Mouse (Mus musculus) megakaryocyte-erythroid progenitor cell, adult 5-6 weeks (primary cell): ENCODE data around the gene Olfr1348. TPM values are rescaled to one million over a fixed set of nuclear protein-coding genes. Genes with fewer than 3 reads are reported as not detected.
"Not testable (repeated sequence)": the region's sequence is repeated elsewhere in the genome, so short reads cannot be mapped to it uniquely, and the experiment has no call there.

Experiments
- ATAC-seq: replicated peaks from 2 replicates; pipeline ENCODE4 v1.8.0; 2016; ENCODE audit warnings: mild to moderate bottlenecking, inconsistent platforms; ENCODE audit not compliant: severe bottlenecking, poor library complexity, low FRiP score, low TSS enrichment
- total RNA-seq, 2 experiments: library from RNA; stranded (forward) in 1 of 2; stranded (reverse) in 1 of 2; fragments of 200-1000, 215-1000 nt in 1 of 2; fragments of >200 nt in 1 of 2; fragmentation: Nextera tagmentation in 1 of 2; gene quantifications; 2 replicates each; pipeline ENCODE4 v1.2.3; 2014 to 2017

Olfr1348 gene
- total RNA-seq (2014; fragmentation: Nextera tagmentation) (not detected in 2 replicates), total RNA-seq (2017) (not detected in 2 replicates)

DNA sequence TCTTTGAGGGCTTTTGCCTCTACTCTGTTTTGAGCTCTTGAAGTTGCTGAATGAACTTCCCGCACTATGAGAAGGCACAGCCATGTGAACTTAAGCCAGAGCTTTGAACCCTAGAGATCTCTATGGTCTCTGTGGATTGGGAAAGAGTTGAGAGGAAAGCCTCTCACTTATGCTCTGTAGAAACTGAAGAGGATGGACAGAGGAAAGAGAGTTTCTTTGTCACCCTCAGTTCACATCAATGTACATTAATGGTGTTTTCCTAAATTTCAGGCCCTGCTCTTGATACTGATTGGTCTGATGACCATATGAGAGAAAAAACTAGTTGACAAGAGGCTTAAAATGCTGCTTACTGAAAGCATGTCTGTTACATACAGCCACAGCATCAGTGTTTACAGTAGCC is at the start of gene Olfr1348:
Gene Olfr1348 (minus strand): TSS at position 101 of the 400 bp plus-strand sequence.
- no peak for ATAC-seq

- ATAC-seq: no peak
Measured at GRCm38 (mm10) chr7:6526141-6526540, 17.6 kb upstream of the Olfr1348 start.

DNA sequence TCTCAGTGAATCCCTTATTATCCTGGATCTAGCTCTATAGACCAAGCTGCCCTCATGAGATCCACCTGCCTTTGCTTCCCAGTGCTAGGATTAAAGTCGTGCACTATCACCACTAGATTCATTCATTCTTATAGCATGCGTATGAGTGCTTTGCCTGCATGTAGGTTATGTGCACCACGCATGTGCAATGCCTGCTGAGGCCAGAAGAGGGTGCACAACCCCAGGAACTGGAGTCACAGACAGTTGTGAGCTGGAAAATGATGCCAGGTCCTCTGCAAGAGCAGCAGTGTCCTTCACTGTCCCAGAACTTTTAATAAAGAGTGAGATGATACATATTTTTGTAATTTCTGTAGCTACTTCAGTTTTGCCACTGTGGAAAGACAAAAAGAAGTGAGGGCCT is 16.5 kb upstream of the Olfr1348 start:
- ATAC-seq: no peak

DNA sequence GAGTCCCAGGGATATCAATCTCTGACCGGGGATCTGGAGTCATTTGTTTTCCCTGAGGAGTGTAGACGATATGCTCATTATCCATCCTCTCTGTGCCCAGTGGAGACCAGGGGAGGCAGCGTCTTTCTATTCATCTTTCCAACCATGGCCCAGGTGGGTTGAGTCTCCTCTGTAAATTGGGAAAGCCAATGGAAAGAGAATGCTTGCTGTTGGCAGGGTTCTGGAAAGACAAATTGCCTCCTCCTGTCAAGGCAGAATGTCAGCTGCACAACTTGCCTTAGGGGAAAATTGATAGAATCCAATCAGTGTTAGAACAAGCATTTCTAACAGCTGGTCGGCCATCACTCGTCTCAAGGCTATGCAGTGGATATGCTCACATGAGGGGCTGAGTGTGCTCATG is 14.3 kb upstream of the Olfr1348 start, which contains the start of gene Olfr1349:
Gene Olfr1349 (minus strand): TSS at position 101 of the 400 bp plus-strand sequence.
- ATAC-seq: no peak

DNA sequence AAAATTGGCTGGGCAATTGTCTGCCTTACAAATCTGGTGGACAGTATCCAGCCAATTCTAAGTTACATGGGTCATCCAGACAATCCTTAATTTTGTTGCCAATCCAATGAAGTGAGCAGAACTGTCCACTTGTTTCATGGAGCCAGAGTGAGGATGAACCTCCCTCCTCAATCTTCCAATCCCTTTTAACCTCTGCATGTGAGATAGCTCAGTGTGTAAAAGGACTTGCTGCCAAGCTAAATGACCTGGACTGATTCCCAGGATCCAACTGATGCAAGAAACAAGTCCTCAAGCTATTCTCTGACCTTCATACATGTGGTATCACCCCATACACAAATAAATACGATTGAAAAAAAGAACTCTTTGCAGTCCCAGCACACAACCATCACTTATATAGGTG is 13.1 kb upstream of the Olfr1348 start:
- no peak for ATAC-seq

GRCm38 (mm10) chr7:6499655-6500054 is 8.9 kb downstream of the Olfr1348 start, which contains the start of gene Olfr1347:
Gene Olfr1347 (minus strand): TSS chr7:6499755.
- no peak for ATAC-seq

- ATAC-seq: no peak
Measured at GRCm38 (mm10) chr7:6486841-6487240, 21.7 kb downstream of the Olfr1348 start, which contains the start of gene Olfr5. Gene Olfr5 (minus strand): TSS chr7:6486941.

GRCm38 (mm10) chr7:6477633-6478032 is 30.9 kb downstream of the Olfr1348 start:
- ATAC-seq: not testable (repeated sequence)

- no peak for ATAC-seq
Measured at GRCm38 (mm10) chr7:6466951-6467350, 41.6 kb downstream of the Olfr1348 start, which contains the start of gene Olfr1346. Gene Olfr1346 (plus strand): TSS chr7:6467101.

GRCm38 (mm10) chr7:6456399-6456798 is 52.1 kb downstream of the Olfr1348 start:
- no peak for ATAC-seq

DNA sequence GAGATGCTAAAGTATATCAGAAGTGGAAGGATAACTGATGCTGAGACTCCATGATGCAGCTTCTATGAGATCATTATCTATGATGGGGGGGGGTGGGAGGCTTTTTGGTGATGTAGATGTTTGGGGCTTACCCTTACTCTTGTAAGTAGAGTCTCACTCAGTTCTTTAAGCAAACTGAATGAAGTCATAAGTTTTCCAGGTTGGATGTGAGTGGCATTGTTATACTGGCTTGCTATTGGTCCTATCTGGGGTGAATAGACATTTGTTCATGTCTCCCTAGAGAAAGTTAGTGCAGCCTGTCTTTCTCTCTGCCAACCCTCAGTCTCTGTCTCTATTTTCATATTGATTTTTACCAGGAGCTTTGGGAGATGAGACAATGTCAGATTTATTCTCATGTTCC is 52.7 kb downstream of the Olfr1348 start, which contains the start of gene Olfr1336:
Gene Olfr1336 (plus strand): TSS at position 301 of the 400 bp plus-strand sequence.
- ATAC-seq: no peak

Other genes with a start within 250 kb of the Olfr1348 start
- gene Zfp667, start 222.2 kb downstream of the Olfr1348 start, total RNA-seq (2014; fragmentation: Nextera tagmentation): 2.5 and 3.5 TPM in 2 replicates
- 2.5 and 4.7 TPM in 2 replicates for gene Zfp667, start 222.2 kb downstream of the Olfr1348 start, total RNA-seq (2017)
- gene Zfp583, start 177.5 kb downstream of the Olfr1348 start, total RNA-seq (2014; fragmentation: Nextera tagmentation): 2.8 and 5.2 TPM in 2 replicates
- 2.5 and 6.4 TPM in 2 replicates for gene Zfp583, start 177.5 kb downstream of the Olfr1348 start, total RNA-seq (2017)
- gene Gm3854, start 165.0 kb downstream of the Olfr1348 start, total RNA-seq (2014; fragmentation: Nextera tagmentation): 0.11 and 0.87 TPM in 2 replicates
- 0.30 and 1.1 TPM in 2 replicates for gene Gm3854, start 165.0 kb downstream of the Olfr1348 start, total RNA-seq (2017)
- 2.8 and 7.0 TPM in 2 replicates for gene Zfp78, start 145.5 kb downstream of the Olfr1348 start, total RNA-seq (2014; fragmentation: Nextera tagmentation)
- gene Zfp78, start 145.5 kb downstream of the Olfr1348 start, total RNA-seq (2017): 3.6 and 3.7 TPM in 2 replicates
- gene Zfp28, start 125.5 kb downstream of the Olfr1348 start, total RNA-seq (2014; fragmentation: Nextera tagmentation): 0.49 and 1.4 TPM in 2 replicates
- 0.89 and 6.2 TPM in 2 replicates for gene Zfp28, start 125.5 kb downstream of the Olfr1348 start, total RNA-seq (2017)
- not detected in 2 replicates for gene Smim17, start 110.0 kb downstream of the Olfr1348 start, total RNA-seq (2014; fragmentation: Nextera tagmentation)
- not detected in 2 replicates for gene Smim17, start 110.0 kb downstream of the Olfr1348 start, total RNA-seq (2017)
- gene Gm20715, start 98.5 kb downstream of the Olfr1348 start, total RNA-seq (2014; fragmentation: Nextera tagmentation): not detected in 2 replicates
- not detected in 2 replicates for gene Gm20715, start 98.5 kb downstream of the Olfr1348 start, total RNA-seq (2017)
- gene Olfr1344, start 70.1 kb downstream of the Olfr1348 start, total RNA-seq (2014; fragmentation: Nextera tagmentation): not detected in 2 replicates
- not detected in 2 replicates for gene Olfr1344, start 70.1 kb downstream of the Olfr1348 start, total RNA-seq (2017)
- gene Olfr1336, start 52.6 kb downstream of the Olfr1348 start, total RNA-seq (2014; fragmentation: Nextera tagmentation): not detected in 2 replicates
- gene Olfr1336, start 52.6 kb downstream of the Olfr1348 start, total RNA-seq (2017): not detected in 2 replicates
- not detected in 2 replicates for gene Olfr1346, start 41.6 kb downstream of the Olfr1348 start, total RNA-seq (2014; fragmentation: Nextera tagmentation)
- not detected in 2 replicates for gene Olfr1346, start 41.6 kb downstream of the Olfr1348 start, total RNA-seq (2017)
- not detected in 2 replicates for gene Olfr5, start 21.8 kb downstream of the Olfr1348 start, total RNA-seq (2014; fragmentation: Nextera tagmentation)
- not detected in 2 replicates for gene Olfr5, start 21.8 kb downstream of the Olfr1348 start, total RNA-seq (2017)
- not detected in 2 replicates for gene Olfr1347, start 9.0 kb downstream of the Olfr1348 start, total RNA-seq (2014; fragmentation: Nextera tagmentation)
- not detected in 2 replicates for gene Olfr1347, start 9.0 kb downstream of the Olfr1348 start, total RNA-seq (2017)
- gene Olfr1349, start 14.2 kb upstream of the Olfr1348 start, total RNA-seq (2014; fragmentation: Nextera tagmentation): not detected in 2 replicates
- gene Olfr1349, start 14.2 kb upstream of the Olfr1348 start, total RNA-seq (2017): not detected in 2 replicates
- gene Olfr1350, start 56.1 kb upstream of the Olfr1348 start, total RNA-seq (2014; fragmentation: Nextera tagmentation): not detected in 2 replicates
- gene Olfr1350, start 56.1 kb upstream of the Olfr1348 start, total RNA-seq (2017): not detected in 2 replicates
- gene Zim1, start 187.7 kb upstream of the Olfr1348 start, total RNA-seq (2014; fragmentation: Nextera tagmentation): not detected in 2 replicates
- gene Zim1, start 187.7 kb upstream of the Olfr1348 start, total RNA-seq (2017): not detected in 2 replicates
- gene Peg3, start 221.7 kb upstream of the Olfr1348 start, total RNA-seq (2014; fragmentation: Nextera tagmentation): not detected in 2 replicates
- not detected in 2 replicates for gene Peg3, start 221.7 kb upstream of the Olfr1348 start, total RNA-seq (2017)
- gene Usp29, start 221.8 kb upstream of the Olfr1348 start, total RNA-seq (2014; fragmentation: Nextera tagmentation): not detected in 2 replicates
- not detected in 2 replicates for gene Usp29, start 221.8 kb upstream of the Olfr1348 start, total RNA-seq (2017)